Mouse (Mus musculus): Measurements from ENCODE around the gene Kdm4b. TPM values are rescaled to one million over a fixed set of nuclear protein-coding genes. Genes with fewer than 3 reads are reported as not detected.

Gene Kdm4b
- total RNA-seq, 2 experiments from 2014 or later: 38.9 to 40.5 TPM

- DNase-seq: no peak
Measured at GRCm38 (mm10) chr17:56442316-56442715, 116.5 kb downstream of the Kdm4b start.

- no peak for DNase-seq
Measured at GRCm38 (mm10) chr17:56443341-56443795, 117.5 kb downstream of the Kdm4b start.

DNA sequence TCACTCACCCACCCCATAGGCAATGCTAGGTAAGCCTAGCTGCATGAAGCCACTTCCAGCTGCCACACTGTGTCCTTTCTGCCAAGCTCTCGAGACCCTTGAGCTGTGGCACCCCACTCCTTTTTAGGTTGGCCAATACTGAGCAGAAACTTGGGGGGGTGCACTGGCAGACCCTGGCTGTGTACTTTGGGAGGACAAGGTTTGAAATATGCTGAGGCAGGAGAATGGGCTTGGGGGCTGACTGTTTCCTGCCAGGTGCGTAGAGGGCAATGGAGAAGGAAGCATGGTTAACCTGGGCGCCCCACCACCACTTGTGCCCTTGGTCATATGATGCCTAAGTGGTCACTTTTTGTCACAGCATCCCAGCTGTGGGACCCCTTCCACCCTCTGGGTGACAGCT is 118.9 kb downstream of the Kdm4b start:
- no peak for DNase-seq

DNA sequence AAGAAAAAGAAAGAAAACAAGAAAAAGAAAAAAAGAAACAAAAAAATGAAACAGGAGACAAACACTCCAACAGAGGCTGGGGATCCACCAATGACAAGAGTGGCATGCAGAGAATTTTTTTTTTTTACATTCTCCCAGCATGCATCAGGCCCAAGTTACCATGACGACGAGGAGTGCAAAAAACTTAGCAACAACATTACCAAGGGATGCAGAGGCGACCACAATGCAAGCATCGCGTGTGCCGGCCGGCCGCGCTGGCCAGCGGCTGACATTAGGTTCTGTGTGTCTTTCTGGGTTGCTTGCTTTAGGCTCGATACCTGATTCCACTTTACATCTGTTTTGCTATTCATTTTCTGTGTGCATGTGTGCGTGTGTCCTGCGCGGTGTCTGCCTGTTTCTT is 119.5 kb downstream of the Kdm4b start:
- no peak for DNase-seq

- DNase-seq: no peak
Measured at GRCm38 (mm10) chr17:56447716-56448115, 121.9 kb downstream of the Kdm4b start.

Small RNA genes lying within 50 kb of the gene (microRNA-seq; reads per million reads assigned to microRNA genes)
- gene Mir6977: 0 to 0.20 reads per million in 2 experiments

Other genes starting within 250 kb of the Kdm4b start
- gene Hdgfl2, start 246.4 kb upstream of the Kdm4b start, total RNA-seq (2021): 10 to 100 TPM; 52.8 to 55.9 TPM
- gene Plin4, start 216.3 kb upstream of the Kdm4b start, total RNA-seq (2021): 10 to 100 TPM; 71.5 to 79.8 TPM
- 10 to 100 TPM; 61.6 to 67.6 TPM for gene Plin5, start 208.5 kb upstream of the Kdm4b start, total RNA-seq (2021)
- 1 to 10 TPM; 5.2 TPM for gene Lrg1, start 204.1 kb upstream of the Kdm4b start, total RNA-seq (2021)
- 1 to 10 TPM; 6.3 to 7.2 TPM for gene Sema6b, start 185.7 kb upstream of the Kdm4b start, total RNA-seq (2021)
- gene Tnfaip8l1, start 163.6 kb upstream of the Kdm4b start, total RNA-seq (2021): 1 to 10 TPM; 5.9 to 6.0 TPM
- gene Mydgf, start 142.1 kb upstream of the Kdm4b start, total RNA-seq (2021): 10 to 100 TPM; 43.4 to 48.8 TPM
- gene Dpp9, start 107.2 kb upstream of the Kdm4b start, total RNA-seq (2021): 10 to 100 TPM; 29.1 to 31.2 TPM
- 10 to 100 TPM; 69.6 to 73.8 TPM for gene Fem1a, start 69.3 kb upstream of the Kdm4b start, total RNA-seq (2021)
- 10 to 100 TPM; 10.3 to 10.8 TPM for gene Ticam1, start 49.3 kb upstream of the Kdm4b start, total RNA-seq (2021)
- gene Plin3, start 33.2 kb upstream of the Kdm4b start, total RNA-seq (2021): 10 to 100 TPM; 56.3 to 65.7 TPM
- gene Arrdc5, start 25.8 kb upstream of the Kdm4b start, total RNA-seq (2021): not detected
- 10 to 100 TPM; 71.8 to 76.7 TPM for gene Uhrf1, start 22.7 kb upstream of the Kdm4b start, total RNA-seq (2021)
- gene Ptprs, start 150.4 kb downstream of the Kdm4b start, total RNA-seq (2021): 100 to 1,000 TPM; 140 to 141 TPM
- not detected for gene Znrf4, start 186.4 kb downstream of the Kdm4b start, total RNA-seq (2021)
- under 1 TPM; 0.54 to 0.71 TPM for gene Gm20219, start 228.3 kb downstream of the Kdm4b start, total RNA-seq (2021)

All from heart, postnatal 4 days (tissue).